Mouse (Mus musculus): ENCODE measurements around the gene Rgl3. TPM values are rescaled to one million over a fixed set of nuclear protein-coding genes. Genes with fewer than 3 reads are reported as not detected.

Rgl3 gene
- polyA plus RNA-seq (2012; rRNA removed) = 3.9 and 5.2 TPM in 2 replicates

DNA sequence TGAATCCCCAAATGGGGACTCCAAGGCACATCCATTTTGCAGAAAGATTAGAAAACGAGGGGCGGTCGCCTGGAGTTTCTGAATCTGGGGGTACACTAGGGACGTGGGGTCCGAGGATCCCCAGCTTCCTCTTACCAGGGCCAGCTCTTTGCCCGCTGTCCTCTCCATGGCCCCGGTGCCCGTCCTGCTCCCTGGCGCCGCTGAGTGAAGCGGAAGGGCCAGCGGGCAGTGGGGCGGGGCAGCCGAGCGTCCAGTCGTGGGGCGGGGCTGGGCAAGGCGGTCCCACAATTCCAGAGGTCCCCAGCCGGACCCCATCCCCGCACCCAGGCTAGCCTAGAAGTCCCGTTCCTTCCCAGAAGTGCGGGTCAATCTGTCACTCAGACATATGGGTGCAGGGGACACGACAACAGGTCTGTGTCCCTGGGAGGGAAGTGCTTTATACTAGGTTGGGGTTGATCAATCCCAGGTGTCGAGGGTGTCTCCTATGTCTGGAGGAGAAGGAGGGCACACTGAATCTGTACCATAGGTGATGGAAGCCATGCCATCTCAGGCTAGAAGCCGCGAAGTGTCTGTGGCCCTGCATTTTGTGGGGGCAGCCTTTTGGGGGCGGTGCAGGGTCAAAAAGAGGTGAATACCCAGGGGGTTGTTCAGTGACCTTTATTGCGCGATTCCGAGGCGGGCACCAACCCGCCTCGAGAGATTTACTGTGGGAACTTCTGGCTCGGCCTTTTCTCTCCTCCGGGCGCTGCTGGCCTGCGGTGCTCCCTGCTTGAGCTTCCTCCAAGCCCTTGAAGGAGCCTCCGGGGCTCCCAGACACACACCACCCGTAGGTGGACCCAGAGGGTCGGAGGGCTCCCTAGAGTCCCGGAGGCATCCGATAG, at the start of gene Rgl3:
Gene Rgl3, minus strand, starts transcription at position 217 of the 881 bp plus-strand sequence.
- TF ChIP-seq POLR2A (IDR thresholded peaks at IDR 0.05; ENCODE audit: control insufficient read depth, low read depth, low read length) (no peak), CTCF (IDR thresholded peaks at IDR 0.05; ENCODE audit: control insufficient read depth, insufficient read depth, insufficient replicate concordance, low read depth, low read length) (no peak)
- Histone ChIP-seq H3K4me1 (ENCODE audit: control insufficient read depth, insufficient read depth, low read length) (peaks cover 26% of the 10 kb centered on the region), H3K27ac (ENCODE audit: control insufficient read depth, insufficient read depth, low read depth, low read length) (no peak within 1 kb of the TSS), H3K36me3 (ENCODE audit: control insufficient read depth, insufficient read depth, low read length) (peaks cover 2% of the 10 kb centered on the region), H3K4me3 (ENCODE audit: control insufficient read depth, low read depth, low read length) (peak within 1 kb of the TSS; percentile 47), H3K27me3 (ENCODE audit: control insufficient read depth, insufficient read depth, low read length) (peaks cover 5% of the 10 kb centered on the region; the same call in 1 of the 2 replicates)

DNA sequence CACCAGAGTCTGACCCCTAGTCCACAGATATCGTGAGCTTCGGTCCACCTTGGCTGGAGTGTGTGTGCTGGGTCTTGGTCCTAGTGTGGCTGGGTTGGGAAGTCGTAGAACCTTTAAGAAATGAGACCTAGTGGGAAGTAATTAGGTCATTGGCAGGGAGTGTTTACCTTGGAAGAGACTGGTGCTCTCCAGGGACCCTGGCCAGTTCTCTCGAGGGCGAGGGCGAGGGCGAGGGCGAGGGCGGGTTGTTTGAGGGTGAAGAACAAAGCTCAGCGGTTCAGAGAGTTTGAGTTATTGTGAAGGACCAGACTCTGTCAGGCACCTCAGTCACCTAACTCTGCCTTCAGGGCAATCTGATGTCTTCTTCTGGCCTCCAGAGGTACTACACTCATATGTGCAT, 48.6 kb upstream of the Rgl3 start:
- Histone ChIP-seq H3K4me1 (ENCODE audit: control insufficient read depth, insufficient read depth, low read length) (peaks cover 3% of the 10 kb centered on the region), H3K4me3 (ENCODE audit: control insufficient read depth, low read depth, low read length) (no peak overlapping the region)
- TF ChIP-seq POLR2A (IDR thresholded peaks at IDR 0.05; ENCODE audit: control insufficient read depth, low read depth, low read length) (no peak), CTCF (IDR thresholded peaks at IDR 0.05; ENCODE audit: control insufficient read depth, insufficient read depth, insufficient replicate concordance, low read depth, low read length) (no peak)

DNA sequence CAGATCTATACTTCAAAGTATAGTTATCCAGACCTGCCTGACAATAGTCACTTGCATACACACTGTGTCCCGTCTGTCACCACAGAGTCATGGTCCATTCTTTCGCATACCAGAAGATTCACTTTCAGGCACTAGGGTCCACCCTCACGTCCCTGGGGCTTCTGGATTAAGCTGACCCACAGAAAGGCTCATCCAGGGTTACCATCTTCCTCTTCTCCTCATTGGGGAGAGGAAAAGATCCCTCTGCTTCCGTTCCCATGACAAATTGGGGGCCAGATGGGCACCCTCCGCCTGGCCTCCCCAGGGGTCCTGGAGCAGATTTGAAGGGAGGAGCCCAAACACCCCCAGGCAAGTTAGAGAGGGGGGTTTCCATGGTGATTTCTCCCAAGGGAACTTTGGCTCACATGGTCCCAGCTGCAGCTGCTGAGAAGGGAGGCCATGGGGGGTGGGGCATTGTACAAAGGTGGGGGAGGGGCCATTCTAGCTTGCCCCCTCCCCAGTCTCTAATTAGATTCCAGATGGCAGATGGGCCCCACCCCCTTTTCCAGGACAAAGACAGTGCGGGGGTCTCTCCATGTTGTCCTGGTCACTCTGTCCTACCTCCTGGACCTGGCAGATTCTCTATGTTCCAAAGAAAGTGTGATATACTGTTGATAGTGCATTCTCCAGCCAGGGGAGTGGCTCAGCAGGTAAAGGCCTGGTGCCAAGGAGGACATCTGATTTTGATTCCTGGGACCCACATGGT, 46.2 kb upstream of the Rgl3 start:
- Histone ChIP-seq H3K4me1 (ENCODE audit: control insufficient read depth, insufficient read depth, low read length) (peaks cover 3% of the 10 kb centered on the region), H3K4me3 (ENCODE audit: control insufficient read depth, low read depth, low read length) (no peak overlapping the region), H3K27me3 (ENCODE audit: control insufficient read depth, insufficient read depth, low read length) (no peaks in the 10 kb centered on the region), H3K27ac (ENCODE audit: control insufficient read depth, insufficient read depth, low read depth, low read length) (no peak overlapping the region), H3K36me3 (ENCODE audit: control insufficient read depth, insufficient read depth, low read length) (no peaks in the 10 kb centered on the region)
- TF ChIP-seq CTCF (IDR thresholded peaks at IDR 0.05; ENCODE audit: control insufficient read depth, insufficient read depth, insufficient replicate concordance, low read depth, low read length) (no peak), POLR2A (IDR thresholded peaks at IDR 0.05; ENCODE audit: control insufficient read depth, low read depth, low read length) (no peak)

More for the DNA sequence above, 48.6 kb upstream of the Rgl3 start:
- H3K27ac ChIP-seq (ENCODE audit: control insufficient read depth, insufficient read depth, low read depth, low read length) = no peak overlapping the region
- H3K27me3 ChIP-seq (ENCODE audit: control insufficient read depth, insufficient read depth, low read length) = no peaks in the 10 kb centered on the region
- H3K36me3 ChIP-seq (ENCODE audit: control insufficient read depth, insufficient read depth, low read length) = no peaks in the 10 kb centered on the region

DNA sequence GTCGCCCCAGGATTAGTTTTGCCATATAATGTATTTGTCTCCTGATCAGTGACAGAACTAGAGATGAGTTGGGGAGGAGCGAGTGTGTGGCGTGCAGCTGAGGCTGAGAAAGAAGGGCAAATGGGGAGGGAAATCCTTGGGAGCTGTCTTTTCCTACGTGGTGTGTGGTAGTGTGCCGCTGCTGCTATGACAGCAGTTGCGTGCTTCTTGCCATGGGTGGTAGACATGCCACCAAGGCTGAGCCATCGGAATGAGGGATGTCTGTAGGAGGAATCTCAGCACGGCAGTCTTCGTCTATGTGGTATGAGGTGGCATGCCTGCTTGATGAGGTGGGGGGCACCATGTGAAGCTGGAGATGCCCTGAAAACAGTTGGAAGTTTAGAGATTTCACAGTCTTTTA, 41.1 kb upstream of the Rgl3 start:
- no peaks in the 10 kb centered on the region for H3K27me3 ChIP-seq (ENCODE audit: control insufficient read depth, insufficient read depth, low read length)
- H3K4me3 ChIP-seq (ENCODE audit: control insufficient read depth, low read depth, low read length) = no peak overlapping the region
- no peak overlapping the region for H3K27ac ChIP-seq (ENCODE audit: control insufficient read depth, insufficient read depth, low read depth, low read length)
- H3K36me3 ChIP-seq (ENCODE audit: control insufficient read depth, insufficient read depth, low read length) = no peaks in the 10 kb centered on the region
- TF ChIP-seq CTCF (IDR thresholded peaks at IDR 0.05; ENCODE audit: control insufficient read depth, insufficient read depth, insufficient replicate concordance, low read depth, low read length) (no peak), POLR2A (IDR thresholded peaks at IDR 0.05; ENCODE audit: control insufficient read depth, low read depth, low read length) (no peak)
- peaks cover 2% of the 10 kb centered on the region; the same call in 1 of the 2 replicates for H3K4me1 ChIP-seq (ENCODE audit: control insufficient read depth, insufficient read depth, low read length)

DNA sequence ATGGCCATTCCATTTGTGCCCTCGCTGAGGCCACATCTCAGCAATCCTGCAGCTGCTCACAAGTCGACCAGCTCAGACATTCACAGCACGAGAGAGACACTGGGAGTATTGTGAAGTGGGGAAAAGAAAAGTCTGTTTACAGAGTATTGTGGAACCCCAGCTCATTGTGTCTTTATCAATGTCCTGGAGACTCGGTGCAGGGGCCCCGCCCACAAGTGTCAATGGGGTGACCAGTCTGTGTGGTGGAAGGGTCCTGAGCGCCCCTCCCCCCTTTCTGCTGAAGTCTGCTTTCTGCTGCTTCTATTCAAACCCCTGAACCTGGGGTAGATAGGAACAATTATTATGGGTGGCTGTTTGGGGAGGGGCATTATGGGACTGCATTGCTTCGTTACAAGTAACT, 39.2 kb upstream of the Rgl3 start:
- H3K4me3 ChIP-seq (ENCODE audit: control insufficient read depth, low read depth, low read length) = no peak overlapping the region
- H3K4me1 ChIP-seq (ENCODE audit: control insufficient read depth, insufficient read depth, low read length) = no peaks in the 10 kb centered on the region
- no peak for TF ChIP-seq CTCF (IDR thresholded peaks at IDR 0.05; ENCODE audit: control insufficient read depth, insufficient read depth, insufficient replicate concordance, low read depth, low read length)
- no peak for TF ChIP-seq POLR2A (IDR thresholded peaks at IDR 0.05; ENCODE audit: control insufficient read depth, low read depth, low read length)
- H3K27me3 ChIP-seq (ENCODE audit: control insufficient read depth, insufficient read depth, low read length) = no peaks in the 10 kb centered on the region
- no peaks in the 10 kb centered on the region for H3K36me3 ChIP-seq (ENCODE audit: control insufficient read depth, insufficient read depth, low read length)
- no peak overlapping the region for H3K27ac ChIP-seq (ENCODE audit: control insufficient read depth, insufficient read depth, low read depth, low read length)

DNA sequence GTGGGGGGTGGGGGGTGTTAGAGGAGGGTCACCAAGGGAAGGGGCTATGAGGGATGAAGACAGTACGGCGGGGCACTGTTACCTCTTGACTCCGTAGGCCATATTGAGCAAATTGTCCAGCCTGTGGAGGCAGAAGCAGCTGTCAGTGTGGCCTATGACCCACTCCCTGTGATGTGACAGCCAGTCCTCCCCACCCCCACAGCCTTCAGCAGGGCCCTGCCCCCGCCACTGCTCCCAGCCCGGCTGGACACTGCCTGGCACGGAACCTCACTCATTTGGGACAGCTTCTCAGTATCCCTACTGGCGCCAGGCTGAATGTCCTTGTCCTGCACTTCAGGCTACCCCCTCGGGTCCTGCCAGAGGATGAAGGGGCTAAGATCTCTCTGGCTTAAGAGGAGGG, 35.3 kb upstream of the Rgl3 start:
- no peaks in the 10 kb centered on the region for H3K4me1 ChIP-seq (ENCODE audit: control insufficient read depth, insufficient read depth, low read length)
- H3K36me3 ChIP-seq (ENCODE audit: control insufficient read depth, insufficient read depth, low read length) = no peaks in the 10 kb centered on the region
- H3K27me3 ChIP-seq (ENCODE audit: control insufficient read depth, insufficient read depth, low read length) = no peaks in the 10 kb centered on the region
- H3K4me3 ChIP-seq (ENCODE audit: control insufficient read depth, low read depth, low read length) = no peak overlapping the region
- H3K27ac ChIP-seq (ENCODE audit: control insufficient read depth, insufficient read depth, low read depth, low read length) = no peak overlapping the region
- TF ChIP-seq CTCF (IDR thresholded peaks at IDR 0.05; ENCODE audit: control insufficient read depth, insufficient read depth, insufficient replicate concordance, low read depth, low read length) (no peak), POLR2A (IDR thresholded peaks at IDR 0.05; ENCODE audit: control insufficient read depth, low read depth, low read length) (no peak)

DNA sequence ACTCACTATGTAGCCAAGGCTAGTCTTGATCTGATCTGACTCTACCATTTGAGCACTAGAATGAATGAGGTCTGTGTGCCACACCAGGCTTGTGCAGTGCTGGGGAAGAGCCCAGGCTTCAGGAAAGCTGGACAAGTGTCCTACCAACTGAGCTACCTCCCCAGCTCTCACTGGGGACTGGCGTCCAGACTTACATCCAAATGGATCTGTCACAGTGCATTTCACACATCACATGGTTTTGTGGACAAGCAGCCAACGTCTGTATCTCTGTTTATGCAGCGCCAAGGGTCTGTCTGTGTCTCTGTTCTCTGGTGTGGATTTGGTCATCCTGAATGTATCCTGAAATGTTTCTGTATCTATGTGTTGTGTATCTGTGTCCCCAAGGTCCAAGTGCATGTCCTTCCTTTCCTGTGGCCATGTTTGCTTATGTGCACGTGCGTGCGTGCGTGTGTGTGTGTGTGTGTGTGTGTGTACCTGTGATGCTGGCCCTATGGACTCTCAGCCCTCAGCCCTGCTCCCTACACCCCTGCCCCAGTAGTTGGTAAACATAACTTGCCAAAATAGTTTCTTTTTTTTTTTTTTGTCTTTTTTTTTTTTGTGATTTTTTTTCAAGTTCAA, 28.1 kb upstream of the Rgl3 start:
- Histone ChIP-seq H3K27ac (ENCODE audit: control insufficient read depth, insufficient read depth, low read depth, low read length) (no peak overlapping the region), H3K36me3 (ENCODE audit: control insufficient read depth, insufficient read depth, low read length) (no peaks in the 10 kb centered on the region; the same call in 1 of the 2 replicates), H3K27me3 (ENCODE audit: control insufficient read depth, insufficient read depth, low read length) (no peaks in the 10 kb centered on the region), H3K4me1 (ENCODE audit: control insufficient read depth, insufficient read depth, low read length) (peaks cover 3% of the 10 kb centered on the region; the same call in 1 of the 2 replicates), H3K4me3 (ENCODE audit: control insufficient read depth, low read depth, low read length) (no peak overlapping the region)
- TF ChIP-seq POLR2A (IDR thresholded peaks at IDR 0.05; ENCODE audit: control insufficient read depth, low read depth, low read length) = no peak
- no peak for TF ChIP-seq CTCF (IDR thresholded peaks at IDR 0.05; ENCODE audit: control insufficient read depth, insufficient read depth, insufficient replicate concordance, low read depth, low read length)

Data from testis, adult 2 months (tissue).